Mouse (Mus musculus): Measurements from ENCODE around the gene AI464131. TPM values are rescaled to one million over a fixed set of nuclear protein-coding genes. Genes with fewer than 3 reads are reported as not detected.

Gene AI464131
- total RNA-seq, 4 experiments from 2014 or later: 12.6 to 16.0 (median 13.7) TPM

GRCm38 (mm10) chr4:41505131-41505551 lies 2.3 kb upstream of the AI464131 start:
- DNase-seq (ENCODE audit: low spot score): peak; percentile 22

- no peak for DNase-seq (ENCODE audit: low spot score)
These were observed 1.4 kb upstream of the AI464131 start for GRCm38 (mm10) chr4:41504325-41504724.

- DNase-seq (ENCODE audit: low spot score): no peak
These were observed 520 bp downstream of the AI464131 start for GRCm38 (mm10) chr4:41502171-41502940.

- no peak for DNase-seq (ENCODE audit: low spot score)
These were observed 2.1 kb downstream of the AI464131 start for GRCm38 (mm10) chr4:41500787-41501186.

DNA sequence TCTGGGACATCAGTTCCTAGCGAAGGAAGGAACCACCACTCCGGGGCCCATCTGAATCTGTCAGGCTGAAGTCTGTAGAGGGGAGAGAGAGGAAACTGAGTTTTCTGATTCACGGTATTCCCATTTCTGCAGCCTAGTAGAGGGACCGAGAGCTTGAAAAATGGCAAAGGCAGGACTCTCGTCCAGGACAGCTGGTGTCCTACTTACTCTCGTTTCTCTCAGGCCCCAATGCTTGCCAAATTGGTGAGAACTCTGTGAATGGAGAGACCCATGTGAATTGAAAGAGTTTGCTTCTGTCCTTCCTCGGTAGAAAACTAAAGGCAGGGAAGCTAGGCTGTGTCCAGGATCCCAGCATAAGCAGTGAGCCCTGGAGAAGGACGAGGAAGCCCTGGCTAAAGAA lies 3.3 kb downstream of the AI464131 start:
- no peak for DNase-seq (ENCODE audit: low spot score)

GRCm38 (mm10) chr4:41498921-41499391 lies 3.9 kb downstream of the AI464131 start:
- DNase-seq (ENCODE audit: low spot score): no peak

- no peak for DNase-seq (ENCODE audit: low spot score)
These were observed 4.7 kb downstream of the AI464131 start for GRCm38 (mm10) chr4:41497995-41498845.

- no peak for DNase-seq (ENCODE audit: low spot score)
These were observed 5.3 kb downstream of the AI464131 start for GRCm38 (mm10) chr4:41497579-41497978.

- no peak for DNase-seq (ENCODE audit: low spot score)
These were observed 5.8 kb downstream of the AI464131 start for GRCm38 (mm10) chr4:41497046-41497445.

DNA sequence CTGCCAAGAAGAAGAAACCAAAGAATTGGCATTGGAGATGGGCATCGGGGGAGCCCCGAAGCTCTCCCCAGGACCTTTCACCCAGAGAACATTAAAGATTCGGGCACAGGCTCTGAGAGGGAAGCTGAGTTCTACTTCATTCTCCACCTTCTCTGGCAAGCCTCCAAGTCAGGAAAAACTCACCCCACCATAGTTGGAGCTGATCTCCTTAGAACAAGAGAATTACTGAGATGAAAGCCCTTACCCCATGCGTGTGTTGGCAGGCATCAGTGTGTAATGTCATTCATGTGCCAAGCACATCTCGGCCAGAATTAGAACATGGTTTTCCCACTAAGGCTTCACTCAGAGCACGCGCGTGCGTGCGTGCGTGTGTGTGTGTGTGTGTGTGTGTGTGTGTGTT lies 7.0 kb downstream of the AI464131 start:
- no peak for DNase-seq (ENCODE audit: low spot score)

DNA sequence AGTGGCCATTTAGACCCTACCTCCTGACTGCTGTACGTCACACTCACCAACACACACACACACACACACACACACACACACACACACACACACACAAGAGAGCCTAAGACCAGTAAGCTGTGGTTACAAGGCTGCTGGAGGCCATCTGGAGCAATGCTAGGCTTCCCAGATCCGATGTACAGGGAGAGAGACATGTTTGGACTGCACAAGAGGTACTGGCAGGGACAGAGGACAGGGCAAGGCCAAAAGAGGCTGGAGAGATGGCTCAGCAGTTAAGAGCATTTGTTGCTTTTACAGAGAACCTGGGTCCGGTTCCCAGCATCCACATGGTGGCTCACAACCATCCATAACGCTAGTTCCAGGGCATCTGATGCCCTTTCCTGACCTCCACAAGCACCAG lies 7.8 kb downstream of the AI464131 start:
- DNase-seq (ENCODE audit: low spot score): no peak

- no peak for DNase-seq (ENCODE audit: low spot score)
These were observed 8.5 kb downstream of the AI464131 start for GRCm38 (mm10) chr4:41494378-41494777.

DNA sequence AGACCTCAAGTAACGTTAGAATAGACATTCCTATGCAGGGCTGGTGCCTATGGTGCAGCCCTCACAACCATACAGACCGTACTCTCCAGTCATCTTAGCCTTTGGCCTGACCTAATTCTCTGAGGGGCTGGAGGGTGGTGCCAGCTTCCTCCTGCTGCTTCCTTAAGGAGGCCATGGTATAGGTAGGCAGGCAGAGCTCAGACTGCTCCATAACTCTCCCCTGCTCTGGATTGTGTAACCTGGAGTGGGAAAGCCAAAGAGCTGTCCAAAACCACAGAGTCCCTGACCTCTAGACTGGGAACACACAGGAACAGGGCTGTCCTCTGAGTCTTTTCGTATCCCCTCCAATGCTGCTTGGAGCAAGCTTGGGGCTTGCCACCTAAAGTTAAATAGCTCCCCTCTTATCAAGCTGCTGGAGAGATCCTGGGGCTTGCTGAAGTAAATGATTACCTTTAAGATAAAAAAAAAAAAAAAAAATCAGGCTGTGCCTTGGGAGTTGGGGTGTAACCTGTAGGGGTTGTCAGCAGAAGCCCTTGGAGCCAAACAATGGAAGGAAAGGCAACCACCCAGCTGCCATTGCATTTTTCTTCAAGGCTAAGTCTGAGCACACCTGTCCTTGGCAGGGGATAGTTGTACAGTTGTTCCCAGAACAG lies 9.3 kb downstream of the AI464131 start:
- no peak for DNase-seq (ENCODE audit: low spot score)

DNA sequence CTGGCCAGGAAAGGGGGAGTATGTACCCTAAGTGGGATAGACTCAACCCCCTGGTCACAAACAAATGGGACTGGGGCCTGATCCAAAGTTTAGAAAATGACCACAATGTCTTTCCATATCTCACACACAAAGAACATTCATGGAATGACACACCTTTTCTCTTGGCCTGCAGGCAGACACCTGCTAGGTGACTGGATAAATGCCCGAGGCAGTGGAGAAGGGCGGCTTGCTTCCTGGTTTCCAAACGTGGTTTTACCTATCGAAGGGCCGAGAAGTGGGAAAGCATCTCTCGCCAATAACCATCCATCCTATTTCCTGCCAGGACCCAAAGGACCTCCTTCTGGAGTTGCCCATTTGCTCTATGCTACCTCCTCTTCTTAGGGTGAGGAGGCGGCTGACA lies 9.9 kb downstream of the AI464131 start:
- no peak for DNase-seq (ENCODE audit: low spot score)

- peak; percentile 74 for DNase-seq (ENCODE audit: low spot score)
These were observed 21.3 kb downstream of the AI464131 start for GRCm38 (mm10) chr4:41481601-41482017.

DNA sequence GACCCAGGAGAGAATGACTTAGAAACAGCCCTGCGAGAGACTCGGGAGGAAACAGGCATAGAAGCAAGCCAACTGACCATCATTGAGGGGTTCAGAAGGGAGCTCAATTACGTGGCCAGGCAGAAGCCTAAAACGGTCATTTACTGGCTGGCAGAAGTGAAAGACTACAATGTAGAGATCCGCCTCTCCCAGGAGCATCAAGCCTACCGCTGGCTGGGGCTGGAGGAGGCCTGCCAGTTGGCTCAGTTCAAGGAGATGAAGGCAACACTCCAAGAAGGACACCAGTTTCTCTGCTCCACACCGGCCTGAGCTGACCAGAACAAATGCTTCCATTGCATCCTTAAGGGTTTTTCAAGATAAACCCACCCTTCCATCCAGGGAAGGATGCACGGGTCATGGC lies 22.6 kb downstream of the AI464131 start:
- DNase-seq (ENCODE audit: low spot score): peak; percentile 76

- DNase-seq (ENCODE audit: low spot score): peak; percentile 55
These were observed 23.4 kb downstream of the AI464131 start for GRCm38 (mm10) chr4:41479456-41479804.

DNA sequence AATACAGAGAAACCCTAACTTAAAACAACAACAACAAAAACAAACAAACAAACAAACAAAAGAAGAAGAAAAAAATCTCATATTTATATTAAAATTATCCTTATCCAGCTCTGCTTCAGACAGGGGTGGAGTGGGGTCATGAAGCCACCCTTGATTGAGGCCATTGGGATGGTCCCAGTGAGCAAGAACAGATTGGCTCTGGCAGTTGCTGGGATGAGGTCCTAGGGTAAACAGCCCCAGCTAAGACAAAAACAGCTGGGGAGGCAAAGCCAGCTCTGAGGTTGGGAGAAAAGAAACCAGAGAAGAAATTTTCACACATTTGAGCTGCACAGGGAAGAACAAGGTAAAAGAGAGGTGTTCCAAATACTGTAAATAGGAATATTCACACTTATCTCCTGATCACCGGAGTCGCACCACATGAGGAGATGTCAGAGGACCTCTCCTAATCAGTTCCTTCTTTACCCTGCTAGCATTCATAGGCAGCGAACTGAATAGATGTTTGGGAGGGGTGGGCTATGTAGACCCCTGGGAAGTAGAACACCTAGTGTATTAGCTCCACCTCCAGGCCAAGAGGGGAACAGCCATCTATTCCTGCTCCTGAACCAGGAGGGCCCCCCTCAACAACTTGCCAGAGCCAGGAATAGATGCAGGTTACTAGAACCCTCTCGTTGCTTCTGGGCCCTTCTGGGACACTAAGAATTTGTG lies 24.0 kb downstream of the AI464131 start:
- no peak for DNase-seq (ENCODE audit: low spot score)

DNA sequence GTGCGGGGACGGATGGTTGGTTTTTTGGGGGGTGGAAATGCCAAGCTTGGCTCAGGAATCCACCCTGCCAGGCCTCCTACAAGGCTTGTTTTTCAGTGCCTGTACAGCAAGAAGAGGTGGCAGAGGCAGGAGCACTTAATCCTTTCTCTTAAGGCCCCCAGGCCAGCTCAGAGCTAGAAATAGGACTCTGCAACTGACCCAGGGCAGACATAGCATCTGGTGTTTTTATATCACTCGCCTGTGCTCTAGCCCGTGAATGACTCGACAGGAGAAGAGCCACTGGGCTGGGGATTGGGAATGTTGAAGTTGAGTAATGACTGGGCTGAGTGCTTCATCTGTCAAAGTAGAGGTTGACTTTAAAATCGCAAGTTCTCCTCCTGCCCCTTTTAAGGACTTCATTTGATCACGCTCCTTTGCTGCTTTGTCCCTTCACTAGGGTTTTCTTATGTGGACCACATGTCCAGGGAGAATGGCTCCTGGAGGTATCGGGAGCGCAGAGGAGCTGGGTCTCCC lies 25.2 kb downstream of the AI464131 start:
- no peak for DNase-seq (ENCODE audit: low spot score)

DNA sequence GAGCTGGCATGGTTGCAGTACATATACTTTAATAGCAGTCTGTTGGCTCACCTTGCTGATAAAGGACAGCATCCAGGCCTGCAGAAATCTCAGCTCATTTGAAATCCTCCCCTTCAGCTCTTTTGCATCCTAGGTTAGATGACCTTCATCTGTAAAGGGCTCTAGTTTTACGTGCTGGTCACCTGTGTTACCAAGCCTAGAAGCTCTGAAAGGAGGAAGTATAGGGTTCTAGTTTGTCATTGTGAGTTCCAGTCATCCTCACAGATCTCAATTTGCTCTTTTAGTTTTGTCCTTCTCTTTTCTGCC lies 31.5 kb downstream of the AI464131 start:
- no peak for DNase-seq (ENCODE audit: low spot score)

GRCm38 (mm10) chr4:41470684-41471383 lies 32.0 kb downstream of the AI464131 start:
- DNase-seq (ENCODE audit: low spot score): no peak
